Mouse (Mus musculus) CD4-positive naive resting alpha-beta T cell, adult 57 days (primary cell): ENCODE measurements around the gene Gpn3. TPM values are rescaled to one million over a fixed set of nuclear protein-coding genes. Genes with fewer than 3 reads are reported as not detected.

Experiments
- total RNA-seq: library from RNA; stranded (reverse); gene quantifications from one replicate; pipeline ENCODE4 v1.2.4, GENCODE M21; 2023

Gpn3 gene
- total RNA-seq: 65.4 TPM

DNA sequence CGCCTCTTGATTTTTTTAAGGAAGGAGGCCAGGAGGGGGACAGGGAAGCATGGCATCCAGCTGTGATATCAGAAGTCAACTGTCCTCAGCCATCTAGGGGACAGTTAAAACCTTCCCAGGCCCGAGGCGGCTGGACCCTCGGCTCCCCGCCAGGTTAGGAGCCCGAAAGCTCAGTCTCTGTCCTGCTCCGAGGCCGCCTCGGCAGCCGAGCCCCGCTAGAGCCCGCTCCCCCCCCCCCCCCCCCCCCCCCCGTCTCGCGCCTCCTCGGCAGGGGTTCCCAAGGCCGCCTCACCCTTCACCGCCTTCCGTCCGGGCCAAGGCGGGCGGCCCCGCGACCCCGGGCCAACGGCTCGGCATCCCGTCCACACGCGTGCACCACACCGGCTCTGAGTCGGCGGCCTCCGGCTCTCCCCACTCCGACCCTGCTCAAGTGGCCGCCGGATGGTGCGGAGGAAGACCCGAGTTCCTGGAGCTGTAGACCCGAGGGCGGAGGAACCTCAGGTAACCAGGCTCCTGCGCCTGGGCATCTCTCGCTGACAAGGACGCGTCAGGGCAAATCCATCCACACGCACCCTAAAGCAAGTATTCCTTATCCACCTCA is at the start of gene Gpn3:
TSS of gene Gpn3 (plus strand) at position 286 of the 601 bp plus-strand sequence.

DNA sequence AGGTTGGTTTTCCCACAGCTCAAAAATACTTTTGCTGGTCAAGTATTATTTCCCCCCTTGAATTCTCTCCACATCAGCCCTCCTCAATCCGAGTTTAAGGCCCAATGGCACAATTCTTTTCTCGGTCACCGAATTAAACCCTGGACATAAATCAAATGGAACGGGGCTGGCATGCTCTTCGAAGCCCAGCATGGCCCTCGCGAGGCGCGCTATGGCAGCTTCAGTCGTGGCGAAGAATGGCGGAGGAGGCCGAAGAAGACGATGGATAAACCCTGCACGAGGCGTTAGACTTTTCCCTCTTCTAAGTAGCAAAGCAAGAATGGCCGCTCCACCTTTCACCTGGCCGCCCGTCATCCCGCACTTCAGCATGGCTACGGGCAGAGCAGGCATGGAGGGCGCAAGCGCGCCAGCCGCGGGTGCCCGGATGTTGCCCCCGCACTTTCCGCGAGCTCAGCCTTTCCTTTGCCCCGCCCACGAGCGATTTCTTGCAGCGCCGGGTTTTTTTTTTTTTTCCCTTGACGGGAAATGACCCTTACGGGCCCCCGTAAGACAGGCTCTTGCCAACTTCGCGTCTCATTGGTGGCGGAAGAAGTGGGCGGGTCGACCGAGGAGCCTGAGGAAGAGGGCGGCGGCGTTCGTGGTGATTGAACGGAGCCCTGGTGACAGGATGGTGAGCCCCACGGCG is 17.7 kb upstream of the Gpn3 start, which contains the start of the genes Rad9b and Vps29:
TSS of gene Rad9b (minus strand) at position 427 of the 685 bp plus-strand sequence.
TSS of gene Vps29 (plus strand) at position 563 of the 685 bp plus-strand sequence.

DNA sequence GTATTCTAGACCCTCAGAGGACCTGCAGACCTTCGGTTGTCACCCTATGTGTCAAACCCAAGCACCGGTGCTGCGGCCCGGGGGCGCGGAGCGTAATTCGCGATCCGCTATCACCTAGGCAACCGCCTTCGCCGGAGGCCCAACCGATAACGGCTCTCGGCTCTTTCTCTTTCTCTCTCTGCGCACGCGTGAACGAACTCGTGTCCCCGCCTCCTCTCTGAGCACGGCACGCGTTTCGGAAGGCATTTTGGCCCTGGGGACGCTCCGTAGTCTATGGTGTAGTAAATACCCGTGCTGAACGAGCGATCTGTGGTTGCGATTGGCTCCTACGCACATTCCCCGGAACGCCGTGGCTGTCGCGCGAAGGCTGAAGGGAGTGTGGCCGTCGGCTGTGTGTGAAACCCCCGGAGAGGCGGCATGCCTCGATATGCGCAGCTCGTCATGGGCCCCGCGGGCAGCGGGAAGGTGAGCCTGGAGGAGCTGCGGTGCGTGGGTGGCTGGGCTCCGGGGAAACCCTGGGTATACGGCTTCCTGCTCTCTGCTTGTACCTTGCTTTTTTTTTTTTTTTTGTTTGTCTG is 605 bp downstream of the Gpn3 start, which contains the start of gene Fam216a:
TSS of gene Fam216a (minus strand) at position 173 of the 578 bp plus-strand sequence.

DNA sequence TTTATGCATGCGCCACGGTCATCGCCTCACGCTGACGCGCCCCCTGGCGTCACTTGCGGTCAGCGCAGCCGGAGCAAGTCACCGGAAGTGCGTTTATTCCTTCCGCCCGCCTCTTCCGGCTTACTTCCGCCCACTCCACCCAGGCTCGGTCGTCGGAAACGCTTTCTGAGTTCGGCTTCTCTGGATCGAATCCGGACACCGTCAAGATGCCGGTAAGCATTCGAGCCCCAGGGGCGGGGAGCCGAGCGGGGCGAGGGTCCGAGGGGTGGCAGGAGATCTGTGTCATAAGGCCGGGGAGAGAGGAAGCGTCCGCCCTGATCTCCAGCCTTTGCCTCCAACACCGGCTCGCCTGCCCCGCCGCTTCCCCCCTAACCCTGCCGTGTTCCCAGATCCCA is 20.1 kb downstream of the Gpn3 start, which contains the start of gene Arpc3:
TSS of gene Arpc3 (plus strand) at position 93 of the 395 bp plus-strand sequence.

DNA sequence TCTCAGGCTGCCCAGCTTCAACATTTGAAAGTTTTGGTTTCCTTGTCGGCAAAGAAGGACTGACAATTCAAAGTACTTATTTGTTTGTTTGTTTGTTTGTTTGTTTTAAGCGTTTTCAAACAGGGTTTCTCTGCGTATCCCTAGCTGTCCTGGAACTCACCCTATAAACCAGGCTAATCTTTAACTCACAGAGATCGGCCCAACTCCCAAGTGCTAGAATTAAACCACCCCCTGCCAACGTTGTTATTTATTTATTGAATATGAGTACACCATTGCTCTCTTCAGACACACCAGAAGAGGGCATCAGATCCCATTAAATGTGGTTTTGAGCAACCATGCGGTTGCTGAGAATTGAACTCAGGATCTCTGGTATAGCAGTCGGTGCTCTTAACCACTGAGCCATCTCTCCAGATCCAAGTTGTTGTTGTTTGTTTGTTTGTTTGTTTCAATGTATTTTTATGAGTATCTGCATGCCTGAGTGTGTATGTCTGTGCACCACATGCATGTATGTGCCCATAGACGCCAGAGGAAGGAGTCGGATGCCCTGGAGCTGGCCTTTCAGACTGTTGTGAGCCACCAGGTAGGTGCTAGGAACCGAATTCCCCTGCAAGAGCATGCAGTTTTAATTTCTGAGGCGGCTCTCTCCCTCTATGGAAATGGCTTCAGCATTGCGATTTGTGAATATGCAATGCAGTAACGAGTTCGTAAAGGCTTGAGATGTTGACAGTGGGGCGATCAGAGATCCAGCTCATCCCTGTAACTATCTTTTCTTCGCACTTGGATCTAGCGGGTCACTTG is 49.8 kb downstream of the Gpn3 start, which contains the start of gene Anapc7:
TSS of gene Anapc7 (plus strand) at position 423 of the 798 bp plus-strand sequence.

Other genes with a start within 250 kb of the Gpn3 start
- gene Ccdc63, start 231.1 kb upstream of the Gpn3 start, total RNA-seq: not detected
- 278 TPM for gene Ppp1cc, start 213.6 kb upstream of the Gpn3 start, total RNA-seq
- gene Hvcn1, start 165.1 kb upstream of the Gpn3 start, total RNA-seq: 82.9 TPM
- gene Tctn1, start 107.4 kb upstream of the Gpn3 start, total RNA-seq: 3.2 TPM
- gene Pptc7, start 87.5 kb upstream of the Gpn3 start, total RNA-seq: 36.9 TPM
- gene Rad9b, start 17.6 kb upstream of the Gpn3 start, total RNA-seq: 6.9 TPM
- 50.5 TPM for gene Vps29, start 17.5 kb upstream of the Gpn3 start, total RNA-seq
- 9.8 TPM for gene Fam216a, start 488 bp downstream of the Gpn3 start, total RNA-seq
- 234 TPM for gene Arpc3, start 20.0 kb downstream of the Gpn3 start, total RNA-seq
- gene Anapc7, start 49.8 kb downstream of the Gpn3 start, total RNA-seq: 45.8 TPM
- gene Atp2a2, start 130.3 kb downstream of the Gpn3 start, total RNA-seq: 74.9 TPM
- gene Ift81, start 242.6 kb downstream of the Gpn3 start, total RNA-seq: 7.5 TPM